Mouse (Mus musculus): ENCODE measurements around the gene Abcg8. TPM values are rescaled to one million over a fixed set of nuclear protein-coding genes. Genes with fewer than 3 reads are reported as not detected.

Abcg8 gene
- total RNA-seq, 1 experiment from 2014 or later = not detected

GRCm38 (mm10) chr17:84731361-84731760 is 55.3 kb downstream of the Abcg8 start:
- no peak for ATAC-seq (replicated peaks in 1 of 2; ENCODE audit: insufficient read depth in 1 of 2, low FRiP score in 2 of 2, low TSS enrichment in 1 of 2, low read depth in 1 of 2, poor library complexity in 2 of 2, severe bottlenecking in 2 of 2)

DNA sequence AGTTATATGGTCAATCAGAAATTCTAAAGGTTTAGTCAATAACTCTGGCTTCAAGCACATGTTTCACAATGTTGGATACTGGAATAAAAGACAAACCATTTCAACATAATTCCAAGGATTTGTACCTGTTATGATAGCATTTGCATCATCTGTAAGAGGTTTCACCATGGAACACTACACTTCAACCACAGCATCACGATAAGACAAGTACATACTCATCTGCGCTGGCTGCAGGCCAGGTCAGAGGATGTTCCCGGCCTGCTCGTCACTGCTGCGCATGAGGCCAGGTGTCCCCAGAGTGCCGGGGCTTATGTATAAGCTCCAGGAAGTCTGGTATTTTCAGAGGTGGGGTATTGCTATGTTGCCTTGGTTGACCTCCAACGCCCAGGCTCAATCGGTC is 56.5 kb downstream of the Abcg8 start:
- ATAC-seq (replicated peaks in 1 of 2; ENCODE audit: insufficient read depth in 1 of 2, low FRiP score in 2 of 2, low TSS enrichment in 1 of 2, low read depth in 1 of 2, poor library complexity in 2 of 2, severe bottlenecking in 2 of 2) = no peak

- ATAC-seq (replicated peaks in 1 of 2; ENCODE audit: insufficient read depth in 1 of 2, low FRiP score in 2 of 2, low TSS enrichment in 1 of 2, low read depth in 1 of 2, poor library complexity in 2 of 2, severe bottlenecking in 2 of 2) = no peak
These were observed 60.6 kb downstream of the Abcg8 start for GRCm38 (mm10) chr17:84736719-84737118.

- no peak for ATAC-seq (replicated peaks in 1 of 2; ENCODE audit: insufficient read depth in 1 of 2, low FRiP score in 2 of 2, low TSS enrichment in 1 of 2, low read depth in 1 of 2, poor library complexity in 2 of 2, severe bottlenecking in 2 of 2)
These were observed 62.1 kb downstream of the Abcg8 start for GRCm38 (mm10) chr17:84738073-84738797.

DNA sequence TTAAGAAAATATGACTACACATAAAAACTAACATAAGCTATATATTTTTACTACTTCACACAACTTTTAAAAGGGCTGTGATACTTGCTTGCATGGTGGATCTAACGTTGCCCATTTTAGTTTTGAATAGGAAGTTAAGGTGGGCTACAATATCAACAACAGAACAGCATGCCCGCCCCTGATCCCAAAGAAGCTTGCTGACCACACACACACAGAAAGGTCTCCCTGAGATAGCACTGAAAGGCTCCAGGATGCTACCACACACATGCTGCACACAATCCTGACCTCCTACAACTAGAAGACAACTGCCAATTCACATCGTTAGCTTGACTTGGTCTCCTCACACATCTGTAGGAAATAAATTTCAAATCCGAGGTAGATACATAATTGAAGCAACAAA is 68.2 kb downstream of the Abcg8 start:
- ATAC-seq (replicated peaks in 1 of 2; ENCODE audit: insufficient read depth in 1 of 2, low FRiP score in 2 of 2, low TSS enrichment in 1 of 2, low read depth in 1 of 2, poor library complexity in 2 of 2, severe bottlenecking in 2 of 2) = no peak

GRCm38 (mm10) chr17:84745001-84745400 is 68.9 kb downstream of the Abcg8 start:
- no peak for ATAC-seq (replicated peaks in 1 of 2; ENCODE audit: insufficient read depth in 1 of 2, low FRiP score in 2 of 2, low TSS enrichment in 1 of 2, low read depth in 1 of 2, poor library complexity in 2 of 2, severe bottlenecking in 2 of 2)

GRCm38 (mm10) chr17:84747212-84747611 is 71.1 kb downstream of the Abcg8 start:
- ATAC-seq (replicated peaks in 1 of 2; ENCODE audit: insufficient read depth in 1 of 2, low FRiP score in 2 of 2, low TSS enrichment in 1 of 2, low read depth in 1 of 2, poor library complexity in 2 of 2, severe bottlenecking in 2 of 2) = no peak

GRCm38 (mm10) chr17:84748152-84748682 is 72.1 kb downstream of the Abcg8 start:
- no peak for ATAC-seq (replicated peaks in 1 of 2; ENCODE audit: insufficient read depth in 1 of 2, low FRiP score in 2 of 2, low TSS enrichment in 1 of 2, low read depth in 1 of 2, poor library complexity in 2 of 2, severe bottlenecking in 2 of 2)

GRCm38 (mm10) chr17:84749297-84749696 is 73.2 kb downstream of the Abcg8 start:
- ATAC-seq (replicated peaks in 1 of 2; ENCODE audit: insufficient read depth in 1 of 2, low FRiP score in 2 of 2, low TSS enrichment in 1 of 2, low read depth in 1 of 2, poor library complexity in 2 of 2, severe bottlenecking in 2 of 2) = no peak

Other genes starting within 250 kb of the Abcg8 start
- gene Thada, start 210.1 kb upstream of the Abcg8 start, total RNA-seq (2017) = 29.8 and 49.2 TPM in 2 replicates
- 0.06 TPM in 1 of 2 replicates, not detected in the other for gene Plekhh2, start 164.4 kb upstream of the Abcg8 start, total RNA-seq (2017)
- gene Dync2li1, start 49.8 kb upstream of the Abcg8 start, total RNA-seq (2017) = 6.8 and 8.3 TPM in 2 replicates
- gene Abcg5, start 6.7 kb downstream of the Abcg8 start, total RNA-seq (2017) = not detected in 2 replicates
- gene Lrpprc, start 114.5 kb downstream of the Abcg8 start, total RNA-seq (2017) = 57.8 and 68.4 TPM in 2 replicates

All from hematopoietic stem cell, adult 5-6 weeks (primary cell).